Mouse (Mus musculus) heart, postnatal 0 days (tissue): ENCODE data around the gene Kcnj12. TPM values are rescaled to one million over a fixed set of nuclear protein-coding genes. Genes with fewer than 3 reads are reported as not detected.

Experiments used
- ATAC-seq: fragments of 200-750 bp; cut with Nextera tagmentation; 2 replicates; pipeline ENCODE4 v1.8.0; 2017; ENCODE audit warnings: low read depth, moderate number of reproducible peaks, moderate library complexity; ENCODE audit not compliant: insufficient read depth
- DNase-seq: peaks from one replicate; pipeline ENCODE4 v3.0.0-alpha.2; 2016; ENCODE audit warnings: low spot score
- H3K27ac ChIP-seq: fragments of 300-500 bp; sonication (generic); 2 replicates; pipeline ENCODE4 v1.5.1; 2014; ENCODE audit warnings: low read depth, mild to moderate bottlenecking
- H3K27me3 ChIP-seq: fragments of 300-500 bp; sonication (generic); 2 replicates; pipeline ENCODE4 v1.6.1; 2014; ENCODE audit warnings: low read length, mixed read lengths; ENCODE audit not compliant: control insufficient read depth, insufficient read depth
- H3K36me3 ChIP-seq: fragments of 300-500 bp; sonication (generic); replicated peaks from 2 replicates; pipeline ENCODE4 v1.6.1; 2014; ENCODE audit warnings: low read length, mixed read lengths; ENCODE audit not compliant: control insufficient read depth, insufficient read depth
- H3K4me1 ChIP-seq: fragments of 300-500 bp; sonication (generic); 2 replicates; pipeline ENCODE4 v1.6.1; 2014; ENCODE audit warnings: antibody characterized with exemption; ENCODE audit not compliant: control insufficient read depth, insufficient read depth
- H3K4me2 ChIP-seq: fragments of 300-500 bp; sonication (generic); 2 replicates; pipeline ENCODE4 v1.6.1; 2014; ENCODE audit warnings: low read depth, mild to moderate bottlenecking, low read length, moderate library complexity
- H3K4me3 ChIP-seq: fragments of 300-500 bp; sonication (generic); 2 replicates; pipeline ENCODE4 v1.5.1; 2014; ENCODE audit warnings: low read depth, low read length
- H3K9ac ChIP-seq: fragments of 300-500 bp; sonication (generic); replicated peaks from 2 replicates; pipeline ENCODE4 v1.6.1; 2014; ENCODE audit warnings: low read depth, low read length, mixed read lengths
- H3K9me3 ChIP-seq: fragments of 300-500 bp; sonication (generic); replicated peaks from 2 replicates; pipeline ENCODE4 v1.6.1; 2016; ENCODE audit warnings: low read length; ENCODE audit not compliant: control insufficient read depth
- CTCF ChIP-seq: IDR thresholded peaks from 2 replicates; pipeline ENCODE4 v1.5.1; 2016; ENCODE audit warnings: antibody characterized with exemption, control low read depth, low read depth
- EP300 ChIP-seq: IDR thresholded peaks from 2 replicates; pipeline ENCODE4 v1.6.1; 2016; ENCODE audit warnings: antibody characterized with exemption, low read depth
- WGBS: fragments of 180-500 bp; shearing (Covaris S2); extraction: QIAGEN DNeasy Blood & Tissue Kit; methylation state at CpG from one replicate; pipeline ENCODE4 v1.1.7; 2014; 5-methylcytosine and 5-hydroxymethylcytosine counted together
- polyA plus RNA-seq: library from polyadenylated mRNA; unstranded; fragments of >200 nt; fragmentation: Nextera tagmentation; extraction: Ambion mirVana; gene quantifications from 2 replicates; pipeline ENCODE4 v1.2.1, GENCODE M21; 2015
- total RNA-seq: library from RNA; depleted of rRNA; stranded (reverse); fragments of >200 nt; gene quantifications from 2 replicates; pipeline ENCODE4 v1.2.3, GENCODE M21; 2014; ENCODE audit warnings: low replicate concordance

The Kcnj12 gene
- total and polyA plus RNA-seq, 2 experiments from 2014 or later: 10.8 to 69.3 TPM

- Histone ChIP-seq H3K27me3 (no peaks in the 10 kb centered on the region), H3K36me3 (no peaks in the 10 kb centered on the region), H3K4me2 (no peak overlapping the region), H3K9ac (no peak overlapping the region), H3K4me3 (no peak overlapping the region), H3K27ac (no peak overlapping the region), H3K4me1 (peaks cover 16% of the 10 kb centered on the region), H3K9me3 (no peaks in the 10 kb centered on the region)
- TF ChIP-seq EP300: no peak
- TF ChIP-seq CTCF: peak; percentile 65
- ATAC-seq (peak; percentile 79), DNase-seq (peak; percentile 41)
- WGBS: 73% methylated on average over 12 of the region's 12 CpGs
Observed at GRCm38 (mm10) chr11:61043055-61043992, 21.0 kb downstream of the Kcnj12 start.

- H3K4me3 ChIP-seq: no peak overlapping the region
- H3K9ac ChIP-seq: no peak overlapping the region
- H3K27me3 ChIP-seq: no peaks in the 10 kb centered on the region
- H3K4me1 ChIP-seq: peaks cover 11% of the 10 kb centered on the region
- no peak overlapping the region for H3K4me2 ChIP-seq
- DNase-seq (no peak), ATAC-seq (no peak)
- no peaks in the 10 kb centered on the region for H3K9me3 ChIP-seq
- 82% methylated on average over 5 of the region's 5 CpGs for WGBS
- TF ChIP-seq CTCF: no peak
- TF ChIP-seq EP300: no peak
- no peak overlapping the region for H3K27ac ChIP-seq
- no peaks in the 10 kb centered on the region for H3K36me3 ChIP-seq
Observed at GRCm38 (mm10) chr11:61044741-61045140, 22.4 kb downstream of the Kcnj12 start.

- 67% methylated on average over 5 of the region's 5 CpGs for WGBS
- Histone ChIP-seq H3K27ac (no peak overlapping the region), H3K4me1 (peaks cover 24% of the 10 kb centered on the region), H3K4me2 (no peak overlapping the region), H3K27me3 (no peaks in the 10 kb centered on the region), H3K9me3 (no peaks in the 10 kb centered on the region), H3K36me3 (no peaks in the 10 kb centered on the region), H3K4me3 (no peak overlapping the region), H3K9ac (no peak overlapping the region)
- TF ChIP-seq CTCF: no peak
- TF ChIP-seq EP300: no peak
- no peak for DNase-seq
- no peak for ATAC-seq
Observed at GRCm38 (mm10) chr11:61047441-61047840, 25.1 kb downstream of the Kcnj12 start.

DNA sequence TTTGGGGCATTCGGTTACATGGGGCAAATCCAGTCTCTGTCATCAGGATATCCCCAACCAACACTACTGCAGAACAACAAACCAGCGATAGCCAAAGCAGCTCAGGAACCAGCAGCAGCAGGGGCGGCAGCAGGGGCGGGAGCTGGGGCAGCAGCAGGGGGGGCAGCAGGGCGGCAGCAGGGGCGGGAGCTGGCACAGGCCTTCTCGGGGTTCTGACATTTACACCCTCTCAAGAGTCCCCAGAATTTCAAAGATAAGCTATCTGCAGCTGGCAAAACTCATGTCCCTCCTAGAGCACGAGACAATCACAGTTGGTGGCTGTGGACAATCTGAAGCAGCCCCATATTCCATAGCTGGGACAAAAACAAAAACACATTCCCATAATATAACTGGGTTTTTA is 28.8 kb downstream of the Kcnj12 start:
- H3K4me2 ChIP-seq: peak overlapping the region; percentile 33
- peak; percentile 22 for DNase-seq
- H3K27ac ChIP-seq: peak overlapping the region; percentile 65
- WGBS: 11% methylated on average over 8 of the region's 8 CpGs
- peak; percentile 81 for ATAC-seq
- H3K27me3 ChIP-seq: no peaks in the 10 kb centered on the region
- no peak overlapping the region for H3K4me3 ChIP-seq
- H3K9me3 ChIP-seq: no peaks in the 10 kb centered on the region
- peaks cover 15% of the 10 kb centered on the region for H3K4me1 ChIP-seq
- H3K9ac ChIP-seq: no peak overlapping the region
- no peaks in the 10 kb centered on the region for H3K36me3 ChIP-seq
- TF ChIP-seq CTCF (no peak), EP300 (peak; percentile 86)

DNA sequence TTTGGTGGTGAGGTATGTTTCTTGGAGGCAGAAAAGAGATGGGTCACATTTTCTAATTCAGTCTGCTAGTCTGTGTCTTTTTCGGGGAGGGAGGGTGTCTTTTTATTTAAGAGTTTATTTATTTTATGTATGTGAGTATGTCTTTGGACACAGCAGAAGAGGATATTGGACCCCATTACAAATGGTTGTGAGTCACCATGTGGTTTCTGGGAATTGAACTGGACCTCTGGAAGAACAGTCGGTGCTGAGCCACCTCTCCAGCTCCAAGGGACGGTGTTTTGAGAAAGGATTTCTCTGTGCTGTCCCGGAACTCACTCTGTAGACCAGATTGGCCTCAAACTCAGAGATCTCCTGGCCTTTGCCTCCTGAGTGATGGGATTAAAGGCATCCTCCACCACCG is 34.5 kb downstream of the Kcnj12 start:
- H3K27me3 ChIP-seq: no peaks in the 10 kb centered on the region
- H3K9me3 ChIP-seq: no peaks in the 10 kb centered on the region
- H3K36me3 ChIP-seq: no peaks in the 10 kb centered on the region
- H3K27ac ChIP-seq: no peak overlapping the region
- no peak for TF ChIP-seq CTCF
- no peak for TF ChIP-seq EP300
- DNase-seq (no peak), ATAC-seq (no peak)
- H3K4me1 ChIP-seq: peaks cover 25% of the 10 kb centered on the region; the same call in 1 of the 2 replicates
- H3K4me3 ChIP-seq: no peak overlapping the region
- H3K4me2 ChIP-seq: no peak overlapping the region
- 76% methylated on average over 5 of the region's 5 CpGs for WGBS
- no peak overlapping the region for H3K9ac ChIP-seq
